Mouse (Mus musculus) lung, postnatal 4 days (tissue): ENCODE measurements around the gene Drd1.

Source experiments
- DNase-seq, 2 experiments: peaks; one replicate each; pipeline ENCODE4 v3.0.0; 2021

The Drd1 gene

GRCm38 (mm10) chr13:54055448-54055861 lies at the start of gene Drd1:
Drd1 (minus strand) TSS chr13:54055705.
- DNase-seq, result peak; percentile 56 to 60

GRCm38 (mm10) chr13:54103866-54104265 lies 48.4 kb upstream of the Drd1 start:
- DNase-seq, result no peak

- no peak for DNase-seq
Observed at GRCm38 (mm10) chr13:54103271-54103670, 47.8 kb upstream of the Drd1 start.

GRCm38 (mm10) chr13:54102061-54102460 lies 46.6 kb upstream of the Drd1 start:
- DNase-seq, result no peak

GRCm38 (mm10) chr13:54101031-54101820 lies 45.7 kb upstream of the Drd1 start:
- DNase-seq, result no peak

GRCm38 (mm10) chr13:54097797-54098196 lies 42.3 kb upstream of the Drd1 start:
- no peak for DNase-seq

GRCm38 (mm10) chr13:54097227-54097626 lies 41.7 kb upstream of the Drd1 start:
- DNase-seq, result no peak

GRCm38 (mm10) chr13:54095721-54096120 lies 40.2 kb upstream of the Drd1 start:
- no peak for DNase-seq

GRCm38 (mm10) chr13:54094963-54095362 lies 39.5 kb upstream of the Drd1 start:
- DNase-seq, result no peak

GRCm38 (mm10) chr13:54094349-54094748 lies 38.8 kb upstream of the Drd1 start:
- DNase-seq, result no peak

- no peak for DNase-seq
Observed at GRCm38 (mm10) chr13:54091719-54092118, 36.2 kb upstream of the Drd1 start.

GRCm38 (mm10) chr13:54085266-54085665 lies 29.8 kb upstream of the Drd1 start:
- no peak for DNase-seq

- no peak for DNase-seq
Observed at GRCm38 (mm10) chr13:54084826-54085225, 29.3 kb upstream of the Drd1 start.

GRCm38 (mm10) chr13:54084178-54084577 lies 28.7 kb upstream of the Drd1 start:
- no peak for DNase-seq

GRCm38 (mm10) chr13:54082946-54083345 lies 27.4 kb upstream of the Drd1 start:
- no peak for DNase-seq

- DNase-seq, result no peak
Observed at GRCm38 (mm10) chr13:54080785-54081184, 25.3 kb upstream of the Drd1 start.

GRCm38 (mm10) chr13:54079782-54080759 lies 24.6 kb upstream of the Drd1 start:
- no peak for DNase-seq

GRCm38 (mm10) chr13:54077470-54078174 lies 22.1 kb upstream of the Drd1 start:
- DNase-seq, result no peak

GRCm38 (mm10) chr13:54076762-54077460 lies 21.4 kb upstream of the Drd1 start:
- DNase-seq, result no peak

- DNase-seq, result no peak
Observed at GRCm38 (mm10) chr13:54076051-54076450, 20.5 kb upstream of the Drd1 start.

- no peak for DNase-seq
Observed at GRCm38 (mm10) chr13:54075416-54075815, 19.9 kb upstream of the Drd1 start.

- no peak for DNase-seq
Observed at GRCm38 (mm10) chr13:54073491-54073890, 18.0 kb upstream of the Drd1 start.
